Mouse (Mus musculus) small intestine, adult 2 months (tissue): ENCODE measurements around the gene Scrn1. TPM values are rescaled to one million over a fixed set of nuclear protein-coding genes. Genes with fewer than 3 reads are reported as not detected.

Source experiments
- H3K27ac ChIP-seq: fragments of 200-500 bp; 2 replicates; pipeline ENCODE4 v1.5.1; 2012; ENCODE audit warnings: low read depth, low read length, control low read depth, inconsistent platforms; ENCODE audit not compliant: insufficient read depth
- H3K27me3 ChIP-seq: fragments of 200-500 bp; 2 replicates; pipeline ENCODE4 v1.6.1; 2012; ENCODE audit warnings: mild to moderate bottlenecking, moderate library complexity, low read length, inconsistent platforms; ENCODE audit not compliant: control insufficient read depth, insufficient read depth
- H3K36me3 ChIP-seq: fragments of 200-500 bp; 2 replicates; pipeline ENCODE4 v1.6.1; 2012; ENCODE audit warnings: mild to moderate bottlenecking, low read length, control low read depth, inconsistent platforms; ENCODE audit not compliant: control insufficient read depth, insufficient read depth
- H3K4me1 ChIP-seq: fragments of 200-500 bp; 2 replicates; pipeline ENCODE4 v1.6.1; 2012; ENCODE audit warnings: low read length, inconsistent platforms, mixed read lengths; ENCODE audit not compliant: control insufficient read depth, insufficient read depth, insufficient read length
- H3K4me3 ChIP-seq: fragments of 200-500 bp; 2 replicates; pipeline ENCODE4 v1.5.1; 2012; ENCODE audit warnings: low read depth, mild to moderate bottlenecking, control low read depth, inconsistent platforms, low read length, moderate library complexity
- CTCF ChIP-seq: fragments of 200-500 bp; IDR thresholded peaks from 2 replicates; pipeline ENCODE4 v1.5.1; 2012; ENCODE audit warnings: low read depth, mild to moderate bottlenecking, control low read depth, inconsistent platforms, low read length, moderate library complexity, mixed read lengths; ENCODE audit not compliant: insufficient replicate concordance, insufficient read length; ENCODE audit errors: extremely low read depth
- POLR2A ChIP-seq: fragments of 200-500 bp; IDR thresholded peaks from 2 replicates; pipeline ENCODE4 v1.6.1; 2012; ENCODE audit warnings: low read depth, mild to moderate bottlenecking, control low read depth, inconsistent platforms, low read length, moderate library complexity
- WGBS: fragments of 180-500 bp; shearing (Covaris S2); methylation state at CpG from one replicate; pipeline ENCODE4 v1.1.7; 2018; 5-methylcytosine and 5-hydroxymethylcytosine counted together
- polyA plus RNA-seq: library from polyadenylated mRNA; depleted of rRNA; stranded (reverse); fragments of >200 nt; gene quantifications from 2 replicates; pipeline ENCODE4 v1.2.3, GENCODE M21; 2012

Scrn1 gene
- polyA plus RNA-seq, 1 experiment = 0.48 TPM

GRCm38 (mm10) chr6:54595330-54595878 lies 29.1 kb upstream of the Scrn1 start:
- Histone ChIP-seq H3K4me1 (peaks cover 10% of the 10 kb centered on the region; the same call in 1 of the 2 replicates), H3K27me3 (no peaks in the 10 kb centered on the region), H3K36me3 (no peaks in the 10 kb centered on the region), H3K27ac (peak overlapping the region; percentile 70), H3K4me3 (peak overlapping the region; percentile 84)
- WGBS = under 1% methylated on average over 48 of the region's 48 CpGs
- no peak; the same call in 1 of the 2 replicates for TF ChIP-seq POLR2A
- no peak for TF ChIP-seq CTCF

DNA sequence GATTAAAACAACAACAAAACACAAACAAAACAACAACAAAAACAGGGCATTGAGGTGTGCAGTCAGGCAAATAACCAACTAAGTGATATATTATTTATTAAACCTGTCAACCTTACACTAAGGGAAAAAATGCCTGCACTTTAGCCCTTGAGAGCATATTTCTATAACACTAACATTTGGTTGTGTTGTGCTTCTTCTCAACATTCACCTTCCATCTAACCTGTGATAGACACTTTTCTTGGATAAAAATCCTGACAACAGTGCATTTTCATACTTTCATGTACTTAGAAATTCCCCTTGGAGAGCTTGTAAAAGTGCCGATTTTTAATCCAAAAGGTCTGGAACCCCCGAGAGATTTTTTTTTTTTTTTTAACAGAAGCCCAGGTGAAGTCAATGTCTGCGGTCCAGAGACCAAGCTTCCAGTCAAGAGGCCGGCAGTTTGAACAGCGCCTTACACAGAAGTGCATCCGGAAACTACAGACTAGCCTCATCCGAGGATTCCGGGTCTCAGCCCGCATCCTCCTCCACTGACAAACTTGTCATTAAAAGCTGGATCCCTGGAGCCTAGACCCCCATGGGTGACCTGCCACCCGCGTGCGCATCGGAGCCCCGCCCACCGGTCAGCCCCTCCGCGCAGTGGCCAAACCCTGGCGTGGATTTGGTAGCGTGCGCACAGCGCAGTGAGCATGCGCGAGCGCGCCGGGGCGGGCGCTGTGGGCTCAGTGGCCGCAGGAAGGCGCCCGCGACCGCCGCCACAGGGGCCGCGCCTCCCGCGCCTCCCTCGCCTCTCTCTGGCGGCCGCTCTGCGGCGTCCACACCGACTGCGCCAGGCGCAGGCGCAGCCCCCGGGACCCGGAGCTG lies 28.4 kb upstream of the Scrn1 start, which contains the start of gene Plekha8:
Plekha8 (plus strand) TSS at position 643 of the 861 bp plus-strand sequence.
- peak within 1 kb of the TSS; percentile 84 for H3K4me3 ChIP-seq
- no peaks in the 10 kb centered on the region for H3K36me3 ChIP-seq
- H3K27ac ChIP-seq = peak within 1 kb of the TSS; percentile 70
- no peaks in the 10 kb centered on the region for H3K27me3 ChIP-seq
- peaks cover 7% of the 10 kb centered on the region; the same call in 1 of the 2 replicates for H3K4me1 ChIP-seq
- TF ChIP-seq CTCF (no peak), POLR2A (peak; percentile 56)
- WGBS = under 1% methylated on average over 47 of the region's 49 CpGs

DNA sequence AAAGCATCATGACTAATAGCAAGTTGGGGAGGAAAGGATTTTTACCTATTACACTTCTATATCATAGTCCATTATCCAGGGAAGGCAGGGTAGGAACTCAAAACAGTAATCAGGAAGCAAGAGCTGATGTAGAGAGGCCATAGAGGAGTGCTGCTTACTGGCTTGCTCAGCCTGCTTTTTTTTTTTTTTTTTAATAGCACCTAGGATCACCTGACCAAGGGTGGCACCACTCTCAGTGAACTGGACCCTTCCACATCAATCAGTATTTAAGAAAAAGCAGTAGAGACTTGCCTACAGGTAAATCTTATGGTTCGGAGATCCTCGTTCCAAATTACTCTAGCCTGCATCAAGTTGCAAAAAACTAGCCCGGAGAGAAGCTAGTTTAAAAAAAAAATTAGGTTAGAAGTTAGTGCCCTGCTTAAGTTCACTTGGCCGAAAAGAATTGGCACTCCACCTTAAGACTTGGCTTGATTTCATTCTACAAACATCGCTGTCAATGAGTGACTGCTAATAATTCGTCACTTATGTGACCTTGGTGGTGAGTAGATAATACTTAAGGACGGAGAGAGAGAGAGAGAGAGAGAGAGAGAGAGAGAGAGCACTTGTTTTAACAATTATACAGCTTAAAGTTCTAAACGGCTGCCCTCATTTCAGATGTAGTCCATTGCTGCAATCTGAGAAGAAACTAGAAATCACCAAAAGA lies 27.6 kb upstream of the Scrn1 start:
- H3K36me3 ChIP-seq = no peaks in the 10 kb centered on the region
- peaks cover 7% of the 10 kb centered on the region; the same call in 1 of the 2 replicates for H3K4me1 ChIP-seq
- no peak for TF ChIP-seq POLR2A
- no peak for TF ChIP-seq CTCF
- H3K27me3 ChIP-seq = no peaks in the 10 kb centered on the region
- H3K4me3 ChIP-seq = no peak overlapping the region
- 0 out of 2 replicates have a peak overlapping the region, but pooled peaks have one; percentile 6 for H3K27ac ChIP-seq
- 16% methylated on average over 8 of the region's 8 CpGs for WGBS

- peak overlapping the region; percentile 49; the same call in 1 of the 2 replicates for H3K27ac ChIP-seq
- TF ChIP-seq POLR2A (0 out of 2 replicates have a peak, but pooled peaks have one; percentile 13), CTCF (no peak)
- H3K27me3 ChIP-seq = no peaks in the 10 kb centered on the region
- 1% methylated on average over 20 of the region's 20 CpGs for WGBS
- H3K4me1 ChIP-seq = peaks cover 7% of the 10 kb centered on the region; the same call in 1 of the 2 replicates
- H3K36me3 ChIP-seq = no peaks in the 10 kb centered on the region
- H3K4me3 ChIP-seq = peak overlapping the region; percentile 97
Observed at GRCm38 (mm10) chr6:54592938-54593535, 26.7 kb upstream of the Scrn1 start.

DNA sequence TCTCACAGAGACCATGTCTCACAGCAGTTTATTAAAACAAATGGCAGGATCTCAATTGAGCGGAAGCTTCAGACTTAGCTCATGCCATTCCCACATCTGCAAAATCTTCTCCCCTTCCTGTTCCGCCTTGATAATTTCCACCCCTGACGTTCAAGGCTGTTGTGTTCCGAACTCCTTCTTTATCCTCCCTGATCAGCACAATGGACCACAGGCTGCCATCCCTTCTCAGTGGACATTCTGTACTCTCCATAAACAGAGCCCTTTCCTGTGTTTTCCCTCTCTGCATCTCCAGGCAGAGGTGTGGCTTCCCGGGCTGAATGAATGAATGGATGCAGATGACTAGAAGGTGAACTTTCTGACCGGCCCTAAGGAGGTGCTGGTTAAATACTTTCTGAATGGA lies 25.5 kb upstream of the Scrn1 start:
- Histone ChIP-seq H3K36me3 (no peaks in the 10 kb centered on the region), H3K4me3 (no peak overlapping the region), H3K4me1 (peaks cover 3% of the 10 kb centered on the region; the same call in 1 of the 2 replicates), H3K27me3 (no peaks in the 10 kb centered on the region), H3K27ac (no peak overlapping the region)
- 59% methylated on average over 6 of the region's 6 CpGs for WGBS
- TF ChIP-seq POLR2A (no peak), CTCF (no peak)

DNA sequence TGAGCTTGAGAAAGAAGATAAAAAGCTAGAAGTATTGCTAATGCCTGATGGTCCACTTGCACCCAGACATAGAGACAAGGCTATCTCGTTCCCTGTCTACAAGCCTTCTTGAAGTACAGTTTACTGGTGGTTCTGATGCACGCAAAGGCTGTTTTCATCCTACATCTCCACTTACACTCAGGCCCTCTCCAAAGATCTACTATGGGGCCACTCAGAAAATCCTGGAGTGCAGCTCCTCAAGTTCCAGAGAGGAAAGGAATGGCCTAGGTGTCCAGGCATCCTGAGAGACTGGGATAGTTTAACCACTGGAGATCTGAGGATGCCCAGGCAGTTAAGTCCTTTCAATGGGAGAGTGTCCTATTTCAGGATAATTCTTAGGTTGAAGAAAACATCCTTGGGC lies 24.4 kb upstream of the Scrn1 start:
- Histone ChIP-seq H3K4me3 (no peak overlapping the region), H3K27me3 (no peaks in the 10 kb centered on the region)

DNA sequence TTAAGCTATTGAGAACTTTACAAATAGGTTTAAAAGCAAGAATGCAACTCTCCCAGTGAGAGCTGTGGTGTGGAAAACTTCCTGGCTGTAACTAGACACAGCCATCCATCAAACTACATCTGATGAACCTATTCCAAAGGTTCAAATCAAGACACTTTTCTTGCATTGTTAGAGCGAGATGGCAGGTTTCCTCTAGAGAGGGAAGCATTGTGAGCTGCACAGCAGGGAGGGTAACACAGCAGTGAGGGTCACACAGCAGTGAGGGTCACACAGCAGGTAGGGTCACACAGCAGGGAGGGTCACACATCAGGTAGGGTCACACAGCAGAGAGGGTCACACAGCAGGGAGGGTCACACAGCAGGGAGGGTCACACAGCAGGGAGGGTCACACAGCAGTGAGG lies 21.9 kb upstream of the Scrn1 start:
- Histone ChIP-seq H3K4me3 (no peak overlapping the region), H3K27ac (no peak overlapping the region), H3K4me1 (no peaks in the 10 kb centered on the region), H3K36me3 (no peaks in the 10 kb centered on the region), H3K27me3 (no peaks in the 10 kb centered on the region)
- TF ChIP-seq CTCF (no peak), POLR2A (no peak)
- 67% methylated on average over 1 of the region's 1 CpGs for WGBS

More for the DNA sequence above, 24.4 kb upstream of the Scrn1 start:
- no peaks in the 10 kb centered on the region for H3K4me1 ChIP-seq
- H3K27ac ChIP-seq = no peak overlapping the region
- no peak for TF ChIP-seq POLR2A
- no peak for TF ChIP-seq CTCF
- H3K36me3 ChIP-seq = no peaks in the 10 kb centered on the region
- 95% methylated on average over 2 of the region's 2 CpGs for WGBS
